Mouse (Mus musculus) heart, embryonic 11.5 days (tissue): ENCODE results near the gene Ptger1. TPM values are rescaled to one million over a fixed set of nuclear protein-coding genes. Genes with fewer than 3 reads are reported as not detected.

Source experiments
- ATAC-seq: fragments of 200-750 bp; cut with Nextera tagmentation; replicated peaks from 2 replicates; pipeline ENCODE4 v1.8.0; 2017; ENCODE audit warnings: moderate library complexity; ENCODE audit not compliant: insufficient number of reproducible peaks, low FRiP score, low TSS enrichment
- H3K27ac ChIP-seq: fragments of 300-500 bp; sonication (generic); 2 replicates; pipeline ENCODE4 v1.5.1; 2014; ENCODE audit warnings: mild to moderate bottlenecking, low read depth, low read length
- H3K27me3 ChIP-seq: fragments of 300-500 bp; sonication (generic); 2 replicates; pipeline ENCODE4 v1.6.1; 2014; ENCODE audit warnings: mild to moderate bottlenecking, low read length, mixed read lengths; ENCODE audit not compliant: control insufficient read depth, insufficient read depth
- H3K36me3 ChIP-seq: fragments of 300-500 bp; sonication (generic); 2 replicates; pipeline ENCODE4 v1.6.1; 2014; ENCODE audit warnings: mild to moderate bottlenecking, low read length, moderate library complexity, mixed read lengths; ENCODE audit not compliant: control insufficient read depth, insufficient read depth
- H3K4me1 ChIP-seq: fragments of 300-500 bp; sonication (generic); 2 replicates; pipeline ENCODE4 v1.6.1; 2014; ENCODE audit warnings: low read length; ENCODE audit not compliant: control insufficient read depth, insufficient read depth
- H3K4me2 ChIP-seq: fragments of 300-500 bp; sonication (generic); 2 replicates; pipeline ENCODE4 v1.6.1; 2014; ENCODE audit warnings: mild to moderate bottlenecking, moderate library complexity
- H3K4me3 ChIP-seq: fragments of 300-500 bp; sonication (generic); 2 replicates; pipeline ENCODE4 v1.5.1; 2014; ENCODE audit warnings: low read depth, low read length
- H3K9ac ChIP-seq: fragments of 300-500 bp; sonication (generic); 2 replicates; pipeline ENCODE4 v1.6.1; 2014; ENCODE audit warnings: mild to moderate bottlenecking, low read depth, low read length, moderate library complexity
- H3K9me3 ChIP-seq: fragments of 300-500 bp; sonication (generic); replicated peaks from 2 replicates; pipeline ENCODE4 v1.6.1; 2016; ENCODE audit warnings: low read length; ENCODE audit not compliant: control insufficient read depth
- WGBS: fragments of 180-500 bp; shearing (Covaris S2); extraction: QIAGEN DNeasy Blood & Tissue Kit; methylation state at CpG from one replicate; pipeline ENCODE4 v1.1.7; 2014; ENCODE audit not compliant: insufficient replicate concordance; 5-methylcytosine and 5-hydroxymethylcytosine counted together
- polyA plus RNA-seq: library from polyadenylated mRNA; unstranded; fragments of >200 nt; fragmentation: Nextera tagmentation; extraction: Ambion mirVana; gene quantifications from 2 replicates; pipeline ENCODE4 v1.2.1, GENCODE M21; 2014

The Ptger1 gene
- polyA plus RNA-seq, 1 experiment from 2014 or later, result 0.13 TPM

DNA sequence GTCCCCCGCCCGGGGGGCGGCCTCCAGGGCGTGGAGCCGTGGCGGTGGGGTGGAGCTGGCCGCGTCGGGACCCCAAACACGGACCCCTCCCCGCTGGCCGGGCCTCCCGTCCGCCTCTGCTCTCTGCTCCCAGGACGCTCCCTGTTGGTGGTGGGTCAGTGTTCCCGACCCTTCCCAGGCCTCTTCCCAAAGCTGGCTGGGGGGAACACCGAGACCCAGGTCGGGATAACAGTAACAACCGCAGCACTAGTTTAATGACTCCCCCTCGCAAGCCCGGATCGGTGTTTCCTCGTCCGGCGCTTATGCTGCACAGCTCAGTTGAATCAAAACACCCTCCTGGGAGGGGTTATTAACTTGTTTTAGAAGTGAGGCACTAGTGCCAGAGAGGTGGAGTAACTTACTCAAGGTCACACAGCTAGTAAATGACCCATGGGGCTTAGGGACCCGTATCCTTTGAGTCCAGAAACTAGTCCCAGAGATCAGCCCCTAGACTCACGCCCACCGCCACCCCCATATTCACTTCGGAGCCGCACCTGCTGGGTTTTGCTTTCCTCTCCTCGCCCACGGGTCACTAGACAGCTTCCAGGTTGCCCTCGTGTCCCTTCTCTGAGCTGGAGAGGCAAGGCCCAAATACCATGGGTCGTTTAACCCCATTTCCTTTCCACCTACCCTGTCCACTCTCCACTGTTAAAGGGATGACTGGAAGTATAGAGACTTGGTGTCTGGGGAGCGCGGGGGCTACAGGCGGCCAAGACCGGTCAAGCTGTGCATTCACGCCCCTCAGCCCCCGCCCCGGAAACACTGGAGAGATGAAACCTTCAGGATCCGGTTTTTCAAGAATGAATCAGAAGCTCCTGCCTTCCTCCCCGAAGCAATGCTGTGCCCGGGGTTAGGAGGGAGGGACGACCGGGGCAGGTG, 13.5 kb upstream of the Ptger1 start:
- H3K27me3 ChIP-seq, result no peaks in the 10 kb centered on the region
- peak overlapping the region; percentile 80 for H3K9ac ChIP-seq
- H3K4me3 ChIP-seq, result peak overlapping the region; percentile 84
- H3K4me1 ChIP-seq, result peaks cover 12% of the 10 kb centered on the region
- H3K36me3 ChIP-seq, result peaks cover 5% of the 10 kb centered on the region; the same call in 1 of the 2 replicates
- no peak for ATAC-seq
- H3K9me3 ChIP-seq, result no peaks in the 10 kb centered on the region
- peak overlapping the region; percentile 73 for H3K27ac ChIP-seq
- peak overlapping the region; percentile 97 for H3K4me2 ChIP-seq
- WGBS, result under 1% methylated on average over 46 of the region's 46 CpGs

DNA sequence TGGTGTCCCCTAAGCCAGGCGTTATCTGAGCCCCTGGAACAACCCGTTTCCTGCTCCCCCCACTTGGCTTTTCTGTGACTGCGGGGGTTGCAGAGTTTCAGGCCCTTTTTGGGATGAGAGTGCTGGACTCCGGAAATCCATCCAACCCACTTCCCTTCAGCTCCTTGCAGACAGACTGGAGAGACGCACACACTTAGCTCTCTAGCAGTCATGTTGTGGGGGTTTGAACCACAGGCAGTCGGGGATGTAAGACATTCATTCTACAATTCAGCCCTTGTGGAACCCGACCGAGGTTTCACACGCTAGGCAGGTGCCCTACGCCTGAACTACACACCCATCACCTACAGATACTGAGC, 12.8 kb upstream of the Ptger1 start:
- Histone ChIP-seq H3K27ac (peak overlapping the region; percentile 73; the same call in 1 of the 2 replicates), H3K4me1 (peaks cover 12% of the 10 kb centered on the region), H3K4me2 (peak overlapping the region; percentile 97), H3K36me3 (peaks cover 5% of the 10 kb centered on the region; the same call in 1 of the 2 replicates), H3K9me3 (no peaks in the 10 kb centered on the region), H3K9ac (peak overlapping the region; percentile 80), H3K4me3 (peak overlapping the region; percentile 84), H3K27me3 (no peaks in the 10 kb centered on the region)
- ATAC-seq, result no peak
- WGBS, result 46% methylated on average over 10 of the region's 10 CpGs

DNA sequence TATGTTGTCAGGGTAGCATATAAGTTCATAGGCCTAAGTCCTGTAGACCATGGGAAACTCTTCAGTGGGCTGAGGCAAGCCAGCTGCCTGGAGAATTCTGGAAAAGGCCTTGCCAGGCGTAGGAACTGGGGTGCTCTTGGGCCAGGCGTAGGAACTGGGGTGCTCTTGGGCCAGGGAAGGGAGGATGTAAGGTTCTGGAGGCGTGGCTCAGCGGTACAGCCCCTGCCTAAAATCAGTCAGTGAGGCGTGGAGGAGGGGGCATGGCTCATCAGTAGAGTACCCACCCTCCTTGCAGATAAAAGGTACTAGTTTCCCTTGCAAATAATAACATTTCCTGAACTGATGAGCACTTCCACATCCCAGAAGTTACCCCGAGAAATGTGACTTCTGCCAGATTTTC, 11.8 kb upstream of the Ptger1 start:
- H3K27ac ChIP-seq, result no peak overlapping the region
- H3K4me1 ChIP-seq, result peaks cover 12% of the 10 kb centered on the region
- H3K9me3 ChIP-seq, result no peaks in the 10 kb centered on the region
- peaks cover 5% of the 10 kb centered on the region; the same call in 1 of the 2 replicates for H3K36me3 ChIP-seq
- no peak overlapping the region for H3K9ac ChIP-seq
- no peaks in the 10 kb centered on the region for H3K27me3 ChIP-seq
- 86% methylated on average over 6 of the region's 6 CpGs for WGBS
- ATAC-seq, result no peak
- no peak overlapping the region for H3K4me3 ChIP-seq
- no peak overlapping the region for H3K4me2 ChIP-seq

DNA sequence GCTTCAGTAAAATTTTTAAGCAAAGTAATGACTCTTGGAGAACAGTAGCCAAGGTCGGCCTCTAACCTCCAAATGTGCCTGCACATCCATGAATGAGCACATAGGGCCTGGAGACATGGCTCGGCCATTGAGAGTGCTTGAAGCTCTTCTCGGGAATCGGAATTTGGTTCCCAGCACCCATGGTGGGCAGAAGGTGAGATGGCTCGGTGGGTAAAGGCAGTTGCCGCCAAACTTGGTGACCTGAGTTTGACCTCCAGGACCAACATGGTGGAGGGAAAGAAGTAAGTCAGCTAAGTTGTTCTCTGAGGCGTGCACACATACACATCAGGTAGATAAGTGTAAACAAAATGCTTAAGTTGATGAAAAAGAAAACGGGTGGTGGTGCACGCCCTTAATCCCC, 10.4 kb upstream of the Ptger1 start:
- H3K27ac ChIP-seq, result no peak overlapping the region
- ATAC-seq, result no peak
- H3K36me3 ChIP-seq, result peaks cover 5% of the 10 kb centered on the region; the same call in 1 of the 2 replicates
- no peak overlapping the region for H3K9ac ChIP-seq
- 85% methylated on average over 9 of the region's 9 CpGs for WGBS
- no peak overlapping the region for H3K4me3 ChIP-seq
- H3K27me3 ChIP-seq, result no peaks in the 10 kb centered on the region
- peaks cover 23% of the 10 kb centered on the region for H3K4me1 ChIP-seq
- H3K9me3 ChIP-seq, result no peaks in the 10 kb centered on the region
- H3K4me2 ChIP-seq, result no peak overlapping the region

DNA sequence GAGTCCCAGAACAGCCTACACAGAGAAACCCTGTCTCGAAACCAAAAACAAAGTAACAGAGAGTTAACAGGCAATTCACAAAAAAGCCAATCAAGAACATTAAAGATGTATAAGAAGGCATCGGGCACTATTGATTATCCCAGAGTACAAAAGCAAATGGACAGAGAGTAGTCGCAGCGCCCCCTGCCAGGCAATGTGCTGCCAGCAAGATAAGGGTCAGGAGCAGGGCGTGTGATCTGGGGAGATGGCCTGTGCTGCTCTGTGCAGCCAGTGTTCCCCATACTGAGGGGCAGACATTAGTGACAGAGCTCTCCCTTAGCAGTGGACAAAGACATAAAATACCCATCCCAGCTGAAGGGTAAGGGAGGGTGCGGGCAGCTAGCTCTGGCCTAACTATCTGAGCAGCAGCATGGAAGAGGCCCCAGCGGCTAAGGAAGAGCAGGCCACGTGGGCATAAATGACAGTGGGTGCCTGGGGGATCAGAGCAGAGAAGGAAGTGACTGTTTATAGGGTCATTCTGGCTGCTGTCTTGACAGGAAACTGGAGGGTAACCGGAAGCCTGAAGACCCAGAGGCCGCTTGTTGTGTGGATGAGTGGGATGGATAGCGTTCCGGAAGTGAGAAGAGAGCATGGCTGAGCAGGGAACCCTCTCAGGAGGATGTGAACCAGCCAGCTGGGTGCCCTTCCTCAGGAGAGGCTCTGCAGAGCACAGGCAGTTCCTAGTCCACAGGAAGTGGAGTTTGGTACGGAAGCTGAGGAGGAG, 9.8 kb upstream of the Ptger1 start:
- WGBS, result 64% methylated on average over 13 of the region's 13 CpGs
- Histone ChIP-seq H3K4me1 (peaks cover 29% of the 10 kb centered on the region), H3K9me3 (no peaks in the 10 kb centered on the region), H3K36me3 (peaks cover 5% of the 10 kb centered on the region; the same call in 1 of the 2 replicates), H3K4me2 (no peak overlapping the region), H3K9ac (no peak overlapping the region), H3K4me3 (no peak overlapping the region), H3K27ac (peak overlapping the region; percentile 73), H3K27me3 (no peaks in the 10 kb centered on the region)
- ATAC-seq, result no peak

DNA sequence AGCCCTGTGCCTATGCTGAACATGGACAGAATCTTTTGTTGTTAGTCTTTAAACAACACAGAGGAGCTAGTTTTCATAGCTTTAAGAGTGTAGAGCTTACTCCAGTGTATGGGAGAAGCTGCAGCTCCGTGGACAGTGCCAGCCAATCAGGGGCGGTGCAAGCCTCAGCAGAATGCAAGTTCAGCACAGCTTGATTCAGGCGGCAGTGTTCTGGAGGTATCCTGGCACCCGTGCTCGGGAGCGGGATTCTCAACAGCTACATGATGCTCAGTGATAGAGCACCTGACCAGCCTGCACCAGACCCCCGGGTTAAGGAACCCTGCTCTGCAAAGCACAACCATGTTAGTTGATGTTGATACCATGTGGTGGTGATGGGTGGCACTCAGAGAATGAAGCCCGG, 5.9 kb upstream of the Ptger1 start:
- no peak for ATAC-seq
- Histone ChIP-seq H3K27ac (no peak overlapping the region), H3K4me1 (peaks cover 32% of the 10 kb centered on the region), H3K9ac (peak overlapping the region; percentile 8; the same call in 1 of the 2 replicates), H3K36me3 (peaks cover 5% of the 10 kb centered on the region; the same call in 1 of the 2 replicates), H3K4me2 (peak overlapping the region; percentile 58), H3K27me3 (no peaks in the 10 kb centered on the region), H3K9me3 (no peaks in the 10 kb centered on the region), H3K4me3 (peak overlapping the region; percentile 18)
- 4% methylated on average over 8 of the region's 8 CpGs for WGBS

DNA sequence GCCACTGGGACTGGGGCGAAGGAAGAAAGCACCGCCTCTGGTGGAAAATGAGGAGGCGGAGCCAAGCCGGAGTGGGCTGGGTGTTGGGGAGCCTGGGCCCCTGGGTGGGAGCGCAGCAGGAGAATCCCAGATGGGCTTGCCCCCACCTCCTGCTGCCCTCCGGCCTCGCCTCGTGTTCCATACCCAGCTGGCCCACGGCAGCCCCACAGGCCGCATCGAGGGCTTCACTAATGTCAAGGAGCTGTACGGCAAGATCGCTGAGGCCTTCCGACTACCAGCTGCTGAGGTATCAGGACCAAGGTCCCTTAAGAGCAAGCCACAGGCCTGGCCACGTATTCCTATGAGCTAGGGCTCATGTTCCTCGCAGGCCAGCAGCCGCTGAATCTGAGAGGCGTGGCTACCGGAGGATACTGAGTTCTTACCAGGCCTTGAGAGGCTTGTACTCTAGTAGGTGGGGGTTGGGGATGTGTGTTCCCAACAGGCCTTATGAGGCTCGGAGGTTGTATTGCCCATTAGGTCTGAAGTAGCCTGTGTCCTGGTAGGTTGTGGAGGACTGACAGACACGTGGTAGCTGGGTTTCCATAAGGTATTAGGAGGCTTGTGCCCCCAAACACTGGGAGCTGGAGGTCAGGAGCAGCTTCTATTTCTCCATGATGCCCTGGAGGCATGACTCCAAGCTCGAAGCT, 5.3 kb upstream of the Ptger1 start:
- no peak for ATAC-seq
- peak overlapping the region; percentile 54; the same call in 1 of the 2 replicates for H3K27ac ChIP-seq
- peaks cover 5% of the 10 kb centered on the region; the same call in 1 of the 2 replicates for H3K36me3 ChIP-seq
- peak overlapping the region; percentile 58 for H3K4me2 ChIP-seq
- H3K27me3 ChIP-seq, result no peaks in the 10 kb centered on the region
- no peaks in the 10 kb centered on the region for H3K9me3 ChIP-seq
- H3K4me1 ChIP-seq, result peaks cover 32% of the 10 kb centered on the region
- peak overlapping the region; percentile 18 for H3K4me3 ChIP-seq
- H3K9ac ChIP-seq, result peak overlapping the region; percentile 65
- 14% methylated on average over 22 of the region's 22 CpGs for WGBS

DNA sequence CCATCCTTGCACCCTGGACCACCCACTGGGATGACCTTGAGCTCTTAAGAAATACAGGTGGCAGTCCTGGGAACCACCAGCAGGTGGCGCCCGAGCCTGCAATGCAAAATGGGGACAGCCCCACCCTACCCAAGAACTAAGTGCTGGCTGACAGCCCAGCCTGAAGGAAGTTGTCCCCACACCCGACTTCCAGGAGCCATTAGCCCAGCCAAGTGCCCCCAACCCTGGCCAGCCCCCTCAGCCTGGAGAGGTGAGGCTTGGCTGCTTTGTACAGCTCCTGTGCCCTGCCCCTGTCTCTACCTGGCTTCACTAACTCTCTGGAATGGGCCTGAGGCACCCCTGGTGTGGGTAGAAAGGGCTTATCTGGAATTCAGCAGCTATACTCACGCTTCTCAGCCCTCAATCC, 4.1 kb upstream of the Ptger1 start:
- Histone ChIP-seq H3K9me3 (no peaks in the 10 kb centered on the region), H3K27ac (no peak overlapping the region), H3K36me3 (peaks cover 5% of the 10 kb centered on the region; the same call in 1 of the 2 replicates), H3K4me2 (no peak overlapping the region), H3K4me1 (peaks cover 34% of the 10 kb centered on the region), H3K9ac (no peak overlapping the region), H3K27me3 (peaks cover 7% of the 10 kb centered on the region), H3K4me3 (no peak overlapping the region)
- 2% methylated on average over 4 of the region's 4 CpGs for whole genome bisulfite sequencing
- peak; percentile 22; the same call in 1 of the 2 replicates for ATAC-seq
